Mouse (Mus musculus): Measurements from ENCODE around the gene Htr2b.

DNA sequence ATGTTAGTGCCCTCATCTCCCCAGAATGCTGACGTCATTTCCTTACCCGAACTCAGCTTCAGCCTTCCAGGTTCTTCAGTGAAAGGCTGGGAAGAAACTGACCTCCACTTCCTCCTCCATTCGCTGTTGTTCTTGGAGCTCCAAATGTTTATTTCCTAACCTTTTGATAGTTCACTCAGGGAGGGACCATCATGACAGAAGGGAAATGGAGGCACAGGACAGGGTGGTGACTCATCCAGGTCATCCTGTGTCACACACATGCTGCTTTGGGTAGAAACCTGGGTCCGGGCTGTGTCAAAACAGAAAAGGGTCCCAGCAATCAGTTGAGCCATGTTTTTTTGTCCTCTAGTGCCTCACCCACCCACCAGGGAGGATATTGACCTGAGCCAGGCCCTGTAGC lies 31.4 kb upstream of the Htr2b start:
- TF ChIP-seq POLR2A (IDR thresholded peaks at IDR 0.05; ENCODE audit: low read depth, low read length) (no peak), CTCF (IDR thresholded peaks at IDR 0.05; ENCODE audit: extremely low read depth, insufficient read length, insufficient replicate concordance, low read depth, low read length) (no peak)
